Mouse (Mus musculus): ENCODE results near the gene Gm26938.

- TF ChIP-seq CTCF (IDR thresholded peaks at IDR 0.05; ENCODE audit: low read depth, low read length) = no peak
- TF ChIP-seq POLR2A (IDR thresholded peaks at IDR 0.05; ENCODE audit: insufficient read depth, low read length) = no peak
- TF ChIP-seq EP300 (IDR thresholded peaks at IDR 0.05; ENCODE audit: insufficient read depth, low read depth, low read length) = no peak
Observed at GRCm38 (mm10) chr5:139829384-139829783, 3.2 kb upstream of the Gm26938 start.
